Mouse (Mus musculus): ENCODE results near the gene Eme1. TPM values are rescaled to one million over a fixed set of nuclear protein-coding genes. Genes with fewer than 3 reads are reported as not detected.
"Not testable (repeated sequence)": the region's sequence is repeated elsewhere in the genome, so short reads cannot be mapped to it uniquely, and the experiment has no call there.

Gene Eme1
- polyA plus RNA-seq (2015; fragmentation: Nextera tagmentation; extraction: Ambion mirVana), result 16.2 and 18.0 TPM in 2 replicates

DNA sequence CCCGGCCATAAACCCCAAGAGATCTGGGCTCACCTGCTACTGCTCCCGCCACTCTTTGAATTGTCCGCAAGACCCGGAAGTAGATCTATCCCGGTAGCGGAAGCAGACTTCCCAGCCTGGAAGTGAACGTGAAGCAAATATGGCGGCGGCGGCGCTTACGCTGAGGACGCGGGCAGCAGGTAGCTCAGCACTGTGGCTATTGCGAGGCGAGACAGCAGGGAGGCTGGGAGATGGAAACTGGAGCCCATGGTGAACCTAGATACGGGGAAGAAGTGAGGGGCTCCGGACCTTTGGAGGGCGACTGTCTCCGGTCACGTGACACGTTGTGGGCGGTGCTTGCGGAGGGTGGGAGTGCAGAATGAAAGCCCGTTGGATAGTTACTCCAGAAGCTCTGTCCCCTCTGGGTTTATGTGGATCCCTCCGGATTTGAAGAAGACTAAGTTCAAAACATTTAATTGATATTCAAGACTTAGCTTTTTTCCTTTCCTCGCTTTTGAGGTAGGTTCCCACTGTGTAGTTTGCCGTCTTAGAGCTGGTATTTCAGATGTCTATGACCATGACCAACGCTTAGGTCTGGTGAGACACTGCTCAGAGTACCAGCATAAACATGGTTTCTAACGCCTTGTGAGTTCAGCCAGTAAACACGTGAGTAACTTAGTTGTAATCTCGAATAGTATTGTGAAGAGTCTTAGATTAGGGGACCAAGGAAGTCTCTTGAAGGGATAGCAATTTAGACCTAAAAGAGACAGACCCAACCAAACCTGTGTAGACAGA is at the start of gene Eme1, which contains the start of gene Mrpl27:
Gene Eme1 (minus strand): TSS at position 302 of the 774 bp plus-strand sequence.
Gene Mrpl27 (plus strand): TSS at position 105 of the 774 bp plus-strand sequence.
- peak; percentile 94 for ATAC-seq
- H3K4me1 ChIP-seq (replicated peaks), result peaks cover 5% of the 10 kb centered on the region; the same call in 1 of the 2 replicates

DNA sequence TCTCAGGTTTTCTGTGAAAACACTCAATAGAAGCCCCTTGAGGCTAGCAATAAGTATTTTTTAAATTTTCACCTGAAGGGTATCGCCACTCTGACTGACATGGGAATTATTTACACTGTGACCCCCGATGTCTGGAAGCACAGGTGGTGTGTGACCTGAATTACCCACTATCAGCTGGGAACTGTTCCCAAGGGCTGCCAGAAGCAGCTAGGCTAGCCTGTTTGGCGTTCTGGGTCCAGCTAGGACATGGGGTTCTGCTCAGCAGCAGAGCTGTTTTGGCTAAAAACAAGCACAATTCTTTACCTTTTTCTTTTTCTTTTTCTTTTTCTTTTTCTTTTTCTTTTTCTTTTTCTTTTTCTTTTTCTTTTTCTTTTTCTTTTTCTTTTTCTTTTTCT is 48.4 kb upstream of the Eme1 start:
- Histone ChIP-seq H3K9ac (no peak overlapping the region), H3K4me2 (replicated peaks) (peak overlapping the region; percentile 51; the same call in 1 of the 2 replicates), H3K4me1 (replicated peaks) (peaks cover 14% of the 10 kb centered on the region), H3K27me3 (replicated peaks) (no peaks in the 10 kb centered on the region; the same call in 1 of the 2 replicates), H3K4me3 (replicated peaks) (no peak overlapping the region), H3K36me3 (no peaks in the 10 kb centered on the region), H3K9me3 (no peaks in the 10 kb centered on the region), H3K27ac (peak overlapping the region; percentile 10; the same call in 1 of the 2 replicates)
- ATAC-seq, result no peak
- WGBS, result 33% methylated on average over 3 of the region's 3 CpGs

More for the DNA sequence above, at the start of gene Eme1, which contains the start of gene Mrpl27:
- H3K4me2 ChIP-seq (replicated peaks), result peak within 1 kb of the TSS; percentile 73
- H3K27me3 ChIP-seq (replicated peaks), result no peaks in the 10 kb centered on the region
- H3K27ac ChIP-seq, result peak within 1 kb of the TSS; percentile 92
- H3K9me3 ChIP-seq, result no peaks in the 10 kb centered on the region
- H3K4me3 ChIP-seq (replicated peaks), result peak within 1 kb of the TSS; percentile 63
- WGBS, result under 1% methylated on average over 32 of the region's 32 CpGs
- H3K36me3 ChIP-seq, result peaks cover 11% of the 10 kb centered on the region; the same call in 1 of the 2 replicates
- H3K9ac ChIP-seq, result peak within 1 kb of the TSS; percentile 38

DNA sequence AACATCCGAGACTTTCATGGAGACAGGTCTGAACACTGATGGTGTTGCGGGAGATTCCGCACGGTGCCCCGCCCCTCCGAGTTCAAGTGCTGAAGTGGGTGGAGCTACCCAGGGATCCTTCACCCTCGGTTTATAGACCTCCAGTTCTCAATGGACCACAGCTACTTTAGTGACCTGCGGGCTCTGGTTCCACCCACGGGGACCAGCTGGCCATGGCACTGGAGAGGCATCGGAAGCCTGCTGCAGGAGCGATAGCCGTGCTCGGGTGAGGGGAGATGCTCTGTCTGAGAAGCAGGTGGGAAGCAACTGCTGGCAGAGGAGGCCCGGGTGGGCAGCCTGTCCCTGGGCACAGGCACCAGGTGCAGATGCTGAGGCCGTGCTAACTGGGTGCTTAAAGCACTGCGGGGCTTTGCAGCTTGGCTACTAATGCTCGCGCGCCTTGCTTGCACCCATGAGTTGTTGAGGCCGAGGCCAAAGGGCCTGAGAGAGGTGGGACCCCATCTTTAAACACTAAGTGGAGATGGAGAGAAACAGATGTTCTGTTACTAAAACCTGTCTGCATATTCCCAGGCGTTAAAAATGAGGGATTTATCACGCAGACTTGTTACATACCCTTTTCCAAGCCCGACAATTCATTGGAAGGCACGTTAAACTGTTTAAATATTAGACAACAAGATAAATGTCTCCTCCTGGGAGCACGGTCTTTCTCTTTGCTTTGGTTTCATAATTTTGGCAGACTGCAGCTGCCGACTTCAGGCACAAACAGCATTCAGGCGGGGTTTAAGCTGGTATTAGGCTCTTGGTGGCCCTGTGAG is 47.8 kb upstream of the Eme1 start:
- peak; percentile 37; the same call in 1 of the 2 replicates for ATAC-seq
- Histone ChIP-seq H3K4me2 (replicated peaks) (peak overlapping the region; percentile 51), H3K27me3 (replicated peaks) (no peaks in the 10 kb centered on the region; the same call in 1 of the 2 replicates), H3K36me3 (no peaks in the 10 kb centered on the region), H3K9ac (no peak overlapping the region), H3K4me3 (replicated peaks) (peak overlapping the region; percentile 8; the same call in 1 of the 2 replicates), H3K9me3 (no peaks in the 10 kb centered on the region), H3K27ac (peak overlapping the region; percentile 10; the same call in 1 of the 2 replicates), H3K4me1 (replicated peaks) (peaks cover 14% of the 10 kb centered on the region)
- 30% methylated on average over 27 of the region's 27 CpGs for WGBS

DNA sequence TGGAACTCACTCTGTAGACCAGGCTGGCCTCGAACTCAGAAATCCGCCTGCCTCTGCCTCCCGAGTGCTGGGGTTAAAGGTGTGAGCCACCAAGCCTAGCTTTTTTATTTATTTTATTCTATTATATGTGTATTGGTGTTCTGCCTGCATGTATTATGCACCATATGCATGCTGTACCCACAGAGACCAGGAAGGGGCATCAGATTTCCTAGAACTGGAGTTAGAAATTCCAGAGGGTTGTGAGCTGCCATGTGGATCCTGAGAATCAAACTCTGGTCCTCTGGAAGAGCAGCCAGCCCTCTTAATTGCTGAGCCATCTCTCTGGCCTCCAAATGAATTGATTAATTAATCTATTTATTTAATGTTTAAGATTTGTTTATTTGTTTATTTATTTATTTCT is 45.6 kb upstream of the Eme1 start:
- H3K9ac ChIP-seq, result no peak overlapping the region
- peaks cover 14% of the 10 kb centered on the region for H3K4me1 ChIP-seq (replicated peaks)
- H3K27me3 ChIP-seq (replicated peaks), result no peaks in the 10 kb centered on the region; the same call in 1 of the 2 replicates
- no peak overlapping the region for H3K4me2 ChIP-seq (replicated peaks)
- no peaks in the 10 kb centered on the region for H3K9me3 ChIP-seq
- ATAC-seq, result no peak
- no peak overlapping the region for H3K4me3 ChIP-seq (replicated peaks)
- no peaks in the 10 kb centered on the region for H3K36me3 ChIP-seq
- H3K27ac ChIP-seq, result no peak overlapping the region
- WGBS, result 95% methylated on average over 3 of the region's 3 CpGs

DNA sequence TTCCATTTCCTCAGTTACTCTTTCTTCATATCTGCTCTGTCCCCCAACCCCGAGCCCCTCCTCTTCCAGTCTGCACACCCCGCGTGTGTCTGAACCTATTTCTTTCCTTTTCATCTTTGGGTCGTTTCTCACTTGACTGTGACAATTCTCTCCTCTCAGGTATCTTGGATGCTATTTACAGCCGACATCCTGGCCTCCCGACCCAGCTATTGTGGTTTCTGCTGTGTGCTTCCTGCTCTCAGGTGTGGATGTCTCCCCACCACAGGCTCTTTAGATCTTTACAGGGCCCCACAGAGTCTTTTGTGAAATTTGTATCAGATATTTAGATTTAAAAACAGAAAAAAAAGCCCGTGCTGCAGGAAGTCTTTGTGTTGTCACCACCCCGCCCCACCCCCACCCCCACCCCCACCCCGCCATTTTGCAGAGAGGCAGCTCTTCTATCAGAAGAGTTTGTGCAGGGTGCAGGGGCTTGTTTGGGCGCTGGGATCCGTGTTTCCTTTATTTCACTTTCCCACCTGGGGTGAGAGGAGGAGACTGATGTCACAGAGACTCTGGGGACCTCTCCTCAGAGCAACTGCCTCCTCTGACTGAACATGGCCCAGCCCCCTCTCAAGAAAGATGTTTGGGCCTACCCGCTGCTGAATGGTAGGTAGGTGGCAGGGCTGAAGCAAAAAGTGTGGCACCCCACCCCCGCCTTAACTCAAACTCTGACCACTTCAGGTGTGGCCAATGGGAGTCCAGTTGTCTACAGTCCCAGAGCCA is 44.1 kb upstream of the Eme1 start:
- H3K4me3 ChIP-seq (replicated peaks), result no peak overlapping the region
- WGBS, result 44% methylated on average over 13 of the region's 13 CpGs
- no peaks in the 10 kb centered on the region for H3K9me3 ChIP-seq
- ATAC-seq, result no peak
- no peak overlapping the region for H3K9ac ChIP-seq
- H3K27ac ChIP-seq, result no peak overlapping the region
- H3K27me3 ChIP-seq (replicated peaks), result no peaks in the 10 kb centered on the region; the same call in 1 of the 2 replicates
- peaks cover 10% of the 10 kb centered on the region for H3K4me1 ChIP-seq (replicated peaks)
- no peak overlapping the region for H3K4me2 ChIP-seq (replicated peaks)
- no peaks in the 10 kb centered on the region for H3K36me3 ChIP-seq

DNA sequence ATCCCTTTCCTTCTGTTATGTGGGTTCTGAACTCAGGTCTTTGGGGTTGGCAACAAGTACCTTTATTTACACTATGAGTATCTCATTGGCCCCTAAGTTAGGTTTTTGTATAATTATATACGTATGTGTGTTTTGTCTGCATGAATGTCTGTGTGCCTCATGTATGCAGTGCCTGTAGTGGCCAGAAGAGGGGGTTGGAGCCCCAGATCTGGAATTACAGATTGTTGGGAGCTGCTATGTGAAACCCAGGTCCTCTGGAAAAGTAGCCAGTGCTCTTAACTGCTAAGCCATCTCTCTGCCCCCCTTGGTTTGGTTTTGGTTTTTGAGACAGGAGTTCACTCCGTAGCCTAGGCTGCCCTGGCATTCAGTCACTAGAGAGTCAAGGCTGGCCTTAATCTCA is 43.4 kb upstream of the Eme1 start:
- H3K27me3 ChIP-seq (replicated peaks), result no peaks in the 10 kb centered on the region; the same call in 1 of the 2 replicates
- peaks cover 8% of the 10 kb centered on the region for H3K4me1 ChIP-seq (replicated peaks)
- no peak overlapping the region for H3K4me2 ChIP-seq (replicated peaks)
- H3K4me3 ChIP-seq (replicated peaks), result no peak overlapping the region
- no peak overlapping the region for H3K9ac ChIP-seq
- H3K9me3 ChIP-seq, result no peaks in the 10 kb centered on the region
- no peaks in the 10 kb centered on the region for H3K36me3 ChIP-seq
- 94% methylated on average over 2 of the region's 2 CpGs for WGBS
- no peak for ATAC-seq
- no peak overlapping the region for H3K27ac ChIP-seq

DNA sequence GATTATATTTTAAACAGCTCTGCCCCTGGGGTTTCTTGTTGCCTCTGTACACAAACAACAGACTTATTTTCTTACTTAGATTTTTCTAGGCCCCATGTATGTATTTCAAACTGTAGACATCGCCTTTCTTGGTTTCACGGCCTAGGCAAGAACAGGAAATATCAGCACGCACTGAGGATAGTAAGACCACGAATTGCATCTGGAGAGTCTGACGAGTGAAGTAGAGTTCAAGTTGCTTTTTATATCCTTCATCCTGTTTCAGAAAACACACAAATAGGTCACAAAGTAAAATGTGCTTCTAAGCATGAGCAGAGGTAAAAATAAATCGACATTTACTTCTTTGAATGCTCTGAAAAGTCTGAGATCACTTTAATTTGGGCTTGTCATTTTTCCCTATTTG is 41.7 kb upstream of the Eme1 start:
- WGBS, result 70% methylated on average over 6 of the region's 6 CpGs
- Histone ChIP-seq H3K4me2 (replicated peaks) (no peak overlapping the region), H3K9me3 (no peaks in the 10 kb centered on the region), H3K27ac (no peak overlapping the region), H3K36me3 (no peaks in the 10 kb centered on the region), H3K4me3 (replicated peaks) (no peak overlapping the region), H3K9ac (no peak overlapping the region), H3K27me3 (replicated peaks) (no peaks in the 10 kb centered on the region), H3K4me1 (replicated peaks) (no peaks in the 10 kb centered on the region)
- no peak for ATAC-seq

DNA sequence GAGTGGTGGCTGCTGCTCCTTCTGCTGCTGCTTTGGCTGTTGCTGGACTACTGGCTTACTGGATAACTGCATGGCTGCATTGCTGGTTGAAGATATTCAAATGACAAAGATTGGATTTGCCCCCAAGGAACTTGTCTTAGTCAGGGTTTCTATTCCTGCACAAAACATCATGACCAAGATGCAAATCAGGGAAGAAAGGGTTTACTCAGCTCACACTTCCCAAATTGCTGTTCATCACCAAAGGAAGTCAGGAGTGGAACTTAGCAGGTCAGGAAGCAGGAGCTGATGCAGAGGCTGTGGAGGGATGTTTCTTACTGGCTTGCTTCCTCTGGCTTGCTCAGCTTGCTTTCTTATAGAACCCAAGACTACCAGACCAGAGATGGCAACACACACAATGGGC is 38.7 kb upstream of the Eme1 start:
- not testable (repeated sequence) for H3K27ac ChIP-seq; H3K9ac ChIP-seq; H3K36me3 ChIP-seq; ATAC-seq; H3K4me3 ChIP-seq (replicated peaks); H3K27me3 ChIP-seq (replicated peaks); H3K4me1 ChIP-seq (replicated peaks); H3K4me2 ChIP-seq (replicated peaks); H3K9me3 ChIP-seq

DNA sequence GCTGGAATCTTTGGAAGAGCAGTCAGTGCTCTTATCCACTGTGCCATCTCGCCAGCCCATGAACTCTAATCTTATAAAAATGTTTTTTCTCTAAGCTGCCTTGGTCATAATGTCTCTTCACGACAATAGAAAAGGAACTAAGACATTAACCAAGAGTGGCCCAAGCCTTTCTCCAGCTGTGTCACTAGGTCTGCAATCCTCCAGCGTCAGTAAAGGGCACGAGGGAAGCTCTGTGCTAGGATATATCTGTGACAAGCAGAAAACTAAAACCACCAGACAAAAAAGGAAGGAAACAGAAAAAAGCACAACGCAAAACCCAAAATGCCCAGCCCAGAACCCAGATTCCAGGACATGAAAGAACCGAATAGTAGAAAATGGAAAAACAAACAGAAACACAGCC is 33.4 kb upstream of the Eme1 start:
- H3K9me3 ChIP-seq, result no peaks in the 10 kb centered on the region
- H3K36me3 ChIP-seq, result no peaks in the 10 kb centered on the region
- no peak overlapping the region for H3K9ac ChIP-seq
- 83% methylated on average over 6 of the region's 6 CpGs for WGBS
- H3K27me3 ChIP-seq (replicated peaks), result no peaks in the 10 kb centered on the region
- H3K4me1 ChIP-seq (replicated peaks), result no peaks in the 10 kb centered on the region
- no peak overlapping the region for H3K27ac ChIP-seq
- no peak for ATAC-seq
- no peak overlapping the region for H3K4me2 ChIP-seq (replicated peaks)
- H3K4me3 ChIP-seq (replicated peaks), result no peak overlapping the region

DNA sequence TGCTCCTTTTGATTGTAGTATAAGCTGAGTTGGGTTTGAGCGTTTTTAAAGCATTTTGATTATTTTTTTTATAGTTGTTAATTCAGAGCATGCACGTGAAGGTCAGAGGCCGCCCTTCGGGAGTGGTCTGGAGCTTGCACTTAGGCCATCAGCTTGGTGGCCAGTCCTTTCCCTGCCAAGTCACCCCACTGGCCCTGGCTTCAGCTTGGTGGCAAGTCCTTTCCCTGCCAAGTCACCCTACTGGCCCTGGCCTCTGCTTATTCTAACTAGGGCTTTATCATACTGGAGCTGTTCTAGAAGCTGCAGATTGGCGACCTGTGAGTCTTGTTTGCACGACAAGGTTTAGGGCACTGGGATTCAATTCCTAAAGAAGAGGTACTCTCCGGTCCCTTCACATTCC is 28.7 kb upstream of the Eme1 start:
- Histone ChIP-seq H3K9me3 (no peaks in the 10 kb centered on the region), H3K4me3 (replicated peaks) (no peak overlapping the region), H3K9ac (no peak overlapping the region), H3K4me2 (replicated peaks) (no peak overlapping the region), H3K4me1 (replicated peaks) (0 out of 2 replicates have a peak, but pooled peaks cover 3% of the 10 kb centered on the region), H3K27ac (no peak overlapping the region), H3K27me3 (replicated peaks) (no peaks in the 10 kb centered on the region), H3K36me3 (no peaks in the 10 kb centered on the region)
- WGBS, result 86% methylated on average over 7 of the region's 7 CpGs
- no peak for ATAC-seq

DNA sequence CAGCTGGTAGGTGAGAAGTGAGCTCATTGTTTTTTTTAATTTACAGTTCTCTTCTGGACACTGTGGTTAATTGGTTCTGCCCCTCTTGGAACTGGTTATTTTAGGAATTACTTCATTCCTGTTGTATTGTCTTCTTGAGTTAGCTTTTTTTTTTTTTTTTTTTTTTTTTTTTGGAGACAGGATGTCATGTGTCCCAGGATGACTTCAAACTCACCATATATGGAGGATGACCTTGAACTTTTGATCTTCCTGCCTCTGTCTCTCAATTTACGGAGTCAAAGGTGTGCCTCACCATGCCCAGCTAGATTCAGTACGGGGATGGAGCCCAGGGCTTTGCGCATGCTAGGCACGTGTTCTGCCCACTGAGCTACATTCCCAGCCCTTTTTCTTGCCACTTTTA is 27.9 kb upstream of the Eme1 start:
- Histone ChIP-seq H3K27me3 (replicated peaks) (no peaks in the 10 kb centered on the region), H3K4me1 (replicated peaks) (0 out of 2 replicates have a peak, but pooled peaks cover 3% of the 10 kb centered on the region), H3K36me3 (no peaks in the 10 kb centered on the region), H3K4me3 (replicated peaks) (no peak overlapping the region), H3K9ac (no peak overlapping the region), H3K9me3 (no peaks in the 10 kb centered on the region), H3K27ac (no peak overlapping the region), H3K4me2 (replicated peaks) (no peak overlapping the region)
- WGBS, result 71% methylated on average over 4 of the region's 4 CpGs
- ATAC-seq, result no peak

DNA sequence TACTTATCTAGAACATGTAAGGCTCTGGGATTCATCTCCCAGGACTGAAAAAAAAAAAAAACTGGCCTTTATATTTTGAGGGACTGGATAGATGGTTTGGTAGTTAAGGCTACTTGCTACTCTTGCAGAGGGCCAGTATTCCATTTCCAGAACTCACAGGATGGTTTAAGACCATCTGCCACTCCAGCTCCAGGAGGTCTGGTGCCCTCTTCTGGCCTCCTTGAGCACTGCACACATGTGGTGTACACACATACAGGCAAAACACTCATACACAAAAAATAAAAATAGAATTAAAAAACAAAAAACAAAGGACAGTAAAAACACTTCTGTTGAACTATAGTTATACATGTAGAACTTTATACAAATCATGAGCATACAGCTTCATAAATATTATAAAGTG is 26.9 kb upstream of the Eme1 start:
- Histone ChIP-seq H3K36me3 (no peaks in the 10 kb centered on the region), H3K4me2 (replicated peaks) (no peak overlapping the region), H3K27ac (no peak overlapping the region), H3K9ac (no peak overlapping the region), H3K4me1 (replicated peaks) (peaks cover 13% of the 10 kb centered on the region), H3K4me3 (replicated peaks) (no peak overlapping the region), H3K9me3 (no peaks in the 10 kb centered on the region), H3K27me3 (replicated peaks) (no peaks in the 10 kb centered on the region)
- no peak for ATAC-seq
